Comparison of ENCODE assay signal across 8 mouse cellular contexts in the genomic region with DNA sequence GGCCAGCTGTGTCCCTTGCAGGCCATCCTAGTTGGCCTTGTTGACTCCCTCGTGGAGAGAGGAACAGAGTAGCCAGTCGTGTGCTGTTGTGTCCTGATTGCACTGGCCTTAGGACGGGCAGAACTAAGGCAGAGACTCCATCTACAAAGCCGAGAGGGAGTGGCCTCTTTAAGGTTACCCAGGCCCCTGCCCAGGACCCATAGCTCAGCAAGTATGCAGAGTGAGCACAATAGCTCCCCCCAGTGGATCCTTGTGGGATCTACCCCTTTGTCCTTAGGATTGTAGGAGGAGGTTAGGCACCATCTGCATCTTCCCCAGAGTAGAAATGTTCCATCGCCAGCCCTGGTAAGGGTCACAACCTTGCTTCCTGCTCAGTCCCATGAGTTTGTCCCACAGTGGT. TPM values are rescaled to one million over a fixed set of nuclear protein-coding genes. Genes with fewer than 3 reads are reported as not detected.
DNase-seq lines count a peak whose midpoint lies in the region; ATAC-seq lines count a peak whose summit lies in the region.

No protein-coding gene starts in this region.

- H3K27me3 ChIP-seq in hindbrain, embryonic 14.5 days (ENCODE audit: control insufficient read depth, insufficient read depth, low read length) = no peaks in the 10 kb centered on the region
- H3K27me3 ChIP-seq in limb, embryonic 10.5 days (ENCODE audit: low read depth, poor library complexity, severe bottlenecking) = no peaks in the 10 kb centered on the region

- no peaks in the 10 kb centered on the region for H3K4me1 ChIP-seq in hindbrain, embryonic 14.5 days (replicated peaks; ENCODE audit: control insufficient read depth, insufficient read depth, low read length)
- no peaks in the 10 kb centered on the region; the same call in 1 of the 2 replicates for H3K4me1 ChIP-seq in limb, embryonic 10.5 days

- peak; percentile 52 for DNase-seq in right cerebral cortex, adult 18-20 months
- no peak for DNase-seq in right cerebral cortex, postnatal 25 days
- DNase-seq in adrenal gland, adult (ENCODE audit: inconsistent age in 2 of 2, low spot score in 1 of 2) = peak; percentile 64 to 89
- DNase-seq in embryo, embryonic 10.5 days (ENCODE audit: low spot score) = peak; percentile 84
- peak; percentile 63 for DNase-seq in hindbrain, embryonic 14.5 days (ENCODE audit: low spot score)
- DNase-seq in limb, embryonic 10.5 days (ENCODE audit: low spot score) = peak; percentile 58
- DNase-seq in natural killer cell, adult 2 months (ENCODE audit: low spot score in 2 of 2) = peak; percentile 38 to 71
- peak; percentile 67 to 68 for DNase-seq in thymus, postnatal 36 days

- 36% methylated on average over 5 of the region's 5 CpGs for WGBS in hindbrain, embryonic 14.5 days
- WGBS in limb, embryonic 10.5 days = 30% methylated on average over 5 of the region's 5 CpGs

- H3K36me3 ChIP-seq in hindbrain, embryonic 14.5 days (replicated peaks; ENCODE audit: control insufficient read depth, insufficient read depth) = no peaks in the 10 kb centered on the region
- H3K36me3 ChIP-seq in limb, embryonic 10.5 days = no peaks in the 10 kb centered on the region

- no peak overlapping the region for H3K27ac ChIP-seq in hindbrain, embryonic 14.5 days
- H3K27ac ChIP-seq in limb, embryonic 10.5 days = no peak overlapping the region

- no peaks in the 10 kb centered on the region for H3K9me3 ChIP-seq in hindbrain, embryonic 14.5 days (ENCODE audit: control insufficient read depth, low read length)
- H3K9me3 ChIP-seq in limb, embryonic 10.5 days (replicated peaks) = no peaks in the 10 kb centered on the region

- H3K4me3 ChIP-seq in hindbrain, embryonic 14.5 days (replicated peaks; ENCODE audit: low read length) = no peak overlapping the region
- H3K4me3 ChIP-seq in limb, embryonic 10.5 days = no peak overlapping the region

- H3K9ac ChIP-seq in hindbrain, embryonic 14.5 days = no peak overlapping the region

- ATAC-seq in hindbrain, embryonic 14.5 days (ENCODE audit: low FRiP score) = no peak

- no peak overlapping the region for H3K4me2 ChIP-seq in hindbrain, embryonic 14.5 days (replicated peaks)

RNA-seq across cellular contexts. Expression of a gene that starts 27.5 kb away (rescaled TPM):
- polyA plus RNA-seq in hindbrain, embryonic 14.5 days (2014; fragmentation: Nextera tagmentation; extraction: Ambion mirVana) = 1.2 TPM in 2 replicates
- polyA plus RNA-seq in limb, embryonic 10.5 days (2016; fragmentation: Nextera tagmentation; extraction: Ambion mirVana) = 1.4 and 2.0 TPM in 2 replicates

RNA-seq across cellular contexts. Expression of a gene that starts 30.9 kb away (rescaled TPM):
- polyA plus RNA-seq in hindbrain, embryonic 14.5 days (2014; fragmentation: Nextera tagmentation; extraction: Ambion mirVana) = 147 and 180 TPM in 2 replicates
- polyA plus RNA-seq in limb, embryonic 10.5 days (2016; fragmentation: Nextera tagmentation; extraction: Ambion mirVana) = 36.2 and 41.0 TPM in 2 replicates
